Mouse (Mus musculus): ENCODE data around the gene Zfp617. TPM values are rescaled to one million over a fixed set of nuclear protein-coding genes. Genes with fewer than 3 reads are reported as not detected.

Gene Zfp617
- polyA plus RNA-seq, 1 experiment from 2014 or later: 42.3 TPM

GRCm38 (mm10) chr8:71981456-71981855, 73.0 kb downstream of the Zfp617 start:
- WGBS: 90% methylated on average over 4 of the region's 4 CpGs
- Histone ChIP-seq H3K4me2 (ENCODE audit: low read length) (no peak overlapping the region), H3K36me3 (ENCODE audit: control insufficient read depth, insufficient read depth, low read length) (no peaks in the 10 kb centered on the region), H3K27ac (replicated peaks; ENCODE audit: low read depth, low read length) (no peak overlapping the region), H3K9me3 (ENCODE audit: control insufficient read depth, low read length) (no peaks in the 10 kb centered on the region), H3K9ac (replicated peaks; ENCODE audit: low read length) (no peak overlapping the region), H3K27me3 (ENCODE audit: control insufficient read depth, insufficient read depth, low read length) (no peaks in the 10 kb centered on the region), H3K4me1 (ENCODE audit: control insufficient read depth, insufficient read depth, low read length) (no peaks in the 10 kb centered on the region), H3K4me3 (replicated peaks; ENCODE audit: low read depth, low read length) (no peak overlapping the region)
- DNase-seq: no peak
- ATAC-seq (ENCODE audit: low FRiP score, low TSS enrichment): no peak

Other genes starting within 250 kb of the Zfp617 start
- 17.4 and 18.9 TPM in 2 replicates for gene Unc13a, start 236.9 kb upstream of the Zfp617 start, polyA plus RNA-seq (2014; fragmentation: Nextera tagmentation; extraction: Ambion mirVana)
- 2.5 and 3.6 TPM in 2 replicates for gene Jak3, start 232.3 kb upstream of the Zfp617 start, polyA plus RNA-seq (2014; fragmentation: Nextera tagmentation; extraction: Ambion mirVana)
- gene Insl3, start 219.4 kb upstream of the Zfp617 start, polyA plus RNA-seq (2014; fragmentation: Nextera tagmentation; extraction: Ambion mirVana): 0.89 TPM in 1 of 2 replicates, not detected in the other
- gene B3gnt3, start 206.8 kb upstream of the Zfp617 start, polyA plus RNA-seq (2014; fragmentation: Nextera tagmentation; extraction: Ambion mirVana): 0.11 and 0.20 TPM in 2 replicates
- gene Fcho1, start 182.9 kb upstream of the Zfp617 start, polyA plus RNA-seq (2014; fragmentation: Nextera tagmentation; extraction: Ambion mirVana): 66.5 and 74.6 TPM in 2 replicates
- 9.8 and 12.6 TPM in 2 replicates for gene Zfp709, start 26.6 kb upstream of the Zfp617 start, polyA plus RNA-seq (2014; fragmentation: Nextera tagmentation; extraction: Ambion mirVana)
- 18.8 and 19.4 TPM in 2 replicates for gene Zfp882, start within 50 bp of the Zfp617 start, polyA plus RNA-seq (2014; fragmentation: Nextera tagmentation; extraction: Ambion mirVana)
- 16.8 and 23.3 TPM in 2 replicates for gene Zfp961, start 42.4 kb downstream of the Zfp617 start, polyA plus RNA-seq (2014; fragmentation: Nextera tagmentation; extraction: Ambion mirVana)
- gene Cyp4f18, start 101.0 kb downstream of the Zfp617 start, polyA plus RNA-seq (2014; fragmentation: Nextera tagmentation; extraction: Ambion mirVana): 0.55 and 0.97 TPM in 2 replicates
- not detected in 2 replicates for gene Olfr372, start 132.6 kb downstream of the Zfp617 start, polyA plus RNA-seq (2014; fragmentation: Nextera tagmentation; extraction: Ambion mirVana)
- gene Olfr373, start 174.5 kb downstream of the Zfp617 start, polyA plus RNA-seq (2014; fragmentation: Nextera tagmentation; extraction: Ambion mirVana): not detected in 2 replicates
- gene Olfr374, start 198.4 kb downstream of the Zfp617 start, polyA plus RNA-seq (2014; fragmentation: Nextera tagmentation; extraction: Ambion mirVana): not detected in 2 replicates
- gene Tpm4, start 226.3 kb downstream of the Zfp617 start, polyA plus RNA-seq (2014; fragmentation: Nextera tagmentation; extraction: Ambion mirVana): 123 and 197 TPM in 2 replicates